Mouse (Mus musculus): ENCODE measurements around the gene Adgrl3. TPM values are rescaled to one million over a fixed set of nuclear protein-coding genes. Genes with fewer than 3 reads are reported as not detected.

The Adgrl3 gene
- polyA plus RNA-seq, 1 experiment from 2014 or later, result 8.5 TPM

- H3K9ac ChIP-seq (ENCODE audit: low read length), result no peak overlapping the region
- no peaks in the 10 kb centered on the region for H3K27me3 ChIP-seq (ENCODE audit: control insufficient read depth, insufficient read depth, low read length)
- no peak overlapping the region for H3K27ac ChIP-seq (replicated peaks in 1 of 2; ENCODE audit: control insufficient read depth in 1 of 2, insufficient read depth in 1 of 2, low read depth in 2 of 2, low read length in 2 of 2)
- H3K36me3 ChIP-seq (ENCODE audit: control insufficient read depth, insufficient read depth, low read length), result no peaks in the 10 kb centered on the region
- WGBS, result 83% methylated on average over 2 of the region's 2 CpGs
- H3K4me1 ChIP-seq (ENCODE audit: control insufficient read depth in 2 of 2, insufficient read depth in 2 of 2, low read length in 2 of 2), result no peaks in the 10 kb centered on the region
- ATAC-seq (ENCODE audit: insufficient number of reproducible peaks, insufficient read depth, low FRiP score, low read depth), result no peak
- H3K9me3 ChIP-seq (ENCODE audit: control insufficient read depth, low read length), result no peaks in the 10 kb centered on the region
- no peak overlapping the region for H3K4me2 ChIP-seq (ENCODE audit: low read length)
- H3K4me3 ChIP-seq (ENCODE audit: control insufficient read depth in 1 of 2, insufficient read depth in 1 of 2, low read depth in 1 of 2, low read length in 2 of 2), result no peak overlapping the region
Observed at GRCm38 (mm10) chr5:81060950-81061349, 41.0 kb downstream of the Adgrl3 start.

GRCm38 (mm10) chr5:81061386-81061785, 41.4 kb downstream of the Adgrl3 start:
- ATAC-seq (ENCODE audit: insufficient number of reproducible peaks, insufficient read depth, low FRiP score, low read depth), result no peak
- H3K4me2 ChIP-seq (ENCODE audit: low read length), result no peak overlapping the region
- no peaks in the 10 kb centered on the region for H3K36me3 ChIP-seq (ENCODE audit: control insufficient read depth, insufficient read depth, low read length)

DNA sequence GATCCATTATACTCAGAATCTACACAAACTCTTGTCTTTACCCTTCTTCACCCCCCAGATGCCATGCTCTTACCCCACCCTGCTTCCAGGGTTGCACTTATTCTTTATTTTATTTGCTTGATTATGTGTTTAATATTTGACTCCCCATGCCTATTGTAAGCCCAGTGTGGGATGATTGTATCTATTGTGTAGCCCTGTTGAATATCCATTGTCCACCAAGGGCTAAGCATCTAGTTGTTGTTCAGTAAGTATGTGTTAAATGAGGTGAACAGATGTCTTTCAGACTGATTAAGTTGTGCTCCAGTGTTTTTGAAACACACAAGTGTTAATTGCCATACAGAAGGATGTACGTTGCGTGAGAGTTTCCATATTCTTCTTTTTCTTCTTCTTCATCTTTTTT, 44.1 kb downstream of the Adgrl3 start:
- Histone ChIP-seq H3K9me3 (ENCODE audit: control insufficient read depth, low read length) (no peaks in the 10 kb centered on the region), H3K4me2 (ENCODE audit: low read length) (no peak overlapping the region), H3K4me3 (ENCODE audit: control insufficient read depth in 1 of 2, insufficient read depth in 1 of 2, low read depth in 1 of 2, low read length in 2 of 2) (no peak overlapping the region), H3K27me3 (ENCODE audit: control insufficient read depth, insufficient read depth, low read length) (no peaks in the 10 kb centered on the region), H3K36me3 (ENCODE audit: control insufficient read depth, insufficient read depth, low read length) (no peaks in the 10 kb centered on the region), H3K27ac (replicated peaks in 1 of 2; ENCODE audit: control insufficient read depth in 1 of 2, insufficient read depth in 1 of 2, low read depth in 2 of 2, low read length in 2 of 2) (no peak overlapping the region), H3K9ac (ENCODE audit: low read length) (no peak overlapping the region), H3K4me1 (ENCODE audit: control insufficient read depth in 2 of 2, insufficient read depth in 2 of 2, low read length in 2 of 2) (peaks cover 3 to 5% of the 10 kb centered on the region in 2 experiments; a peak in 2 of 4 replicates)
- no peak for ATAC-seq (ENCODE audit: insufficient number of reproducible peaks, insufficient read depth, low FRiP score, low read depth)
- WGBS, result 93% methylated on average over 2 of the region's 2 CpGs

More at GRCm38 (mm10) chr5:81061386-81061785, 41.4 kb downstream of the Adgrl3 start:
- Histone ChIP-seq H3K27me3 (ENCODE audit: control insufficient read depth, insufficient read depth, low read length) (no peaks in the 10 kb centered on the region), H3K9ac (ENCODE audit: low read length) (no peak overlapping the region), H3K4me1 (ENCODE audit: control insufficient read depth in 2 of 2, insufficient read depth in 2 of 2, low read length in 2 of 2) (no peaks in the 10 kb centered on the region), H3K9me3 (ENCODE audit: control insufficient read depth, low read length) (no peaks in the 10 kb centered on the region), H3K27ac (replicated peaks in 1 of 2; ENCODE audit: control insufficient read depth in 1 of 2, insufficient read depth in 1 of 2, low read depth in 2 of 2, low read length in 2 of 2) (no peak overlapping the region), H3K4me3 (ENCODE audit: control insufficient read depth in 1 of 2, insufficient read depth in 1 of 2, low read depth in 1 of 2, low read length in 2 of 2) (no peak overlapping the region)

DNA sequence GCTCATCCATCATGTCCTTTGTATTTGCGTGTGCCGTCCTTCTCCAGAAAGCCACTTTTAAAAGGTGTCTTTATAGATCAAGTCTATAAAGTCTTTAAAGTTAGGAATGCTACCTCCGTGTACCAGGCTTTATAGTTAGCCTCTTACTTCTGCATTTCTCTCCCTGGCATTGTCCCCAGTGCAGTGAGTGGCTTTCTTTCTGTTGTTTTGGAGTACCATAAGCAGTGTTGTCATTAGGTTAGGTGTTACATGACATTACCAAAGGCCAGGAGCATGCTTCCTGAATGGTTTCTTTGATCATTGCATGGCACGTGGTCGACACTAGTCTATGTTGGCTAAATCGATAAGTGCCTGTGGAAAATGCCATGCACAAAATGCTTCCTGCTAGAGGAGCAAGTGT, 48.2 kb downstream of the Adgrl3 start:
- no peaks in the 10 kb centered on the region for H3K27me3 ChIP-seq (ENCODE audit: control insufficient read depth, insufficient read depth, low read length)
- peak overlapping the region; percentile 28 for H3K4me2 ChIP-seq (ENCODE audit: low read length)
- no peaks in the 10 kb centered on the region for H3K36me3 ChIP-seq (ENCODE audit: control insufficient read depth, insufficient read depth, low read length)
- peak; percentile 43; the same call in 1 of the 2 replicates for ATAC-seq (ENCODE audit: insufficient number of reproducible peaks, insufficient read depth, low FRiP score, low read depth)
- 34% methylated on average over 6 of the region's 6 CpGs for WGBS
- H3K27ac ChIP-seq (replicated peaks in 1 of 2; ENCODE audit: control insufficient read depth in 1 of 2, insufficient read depth in 1 of 2, low read depth in 2 of 2, low read length in 2 of 2), result no peak overlapping the region
- no peak overlapping the region for H3K9ac ChIP-seq (ENCODE audit: low read length)
- H3K9me3 ChIP-seq (ENCODE audit: control insufficient read depth, low read length), result no peaks in the 10 kb centered on the region
- peaks cover 3 to 5% of the 10 kb centered on the region in 2 experiments; a peak in 2 of 4 replicates for H3K4me1 ChIP-seq (ENCODE audit: control insufficient read depth in 2 of 2, insufficient read depth in 2 of 2, low read length in 2 of 2)
- no peak overlapping the region for H3K4me3 ChIP-seq (ENCODE audit: control insufficient read depth in 1 of 2, insufficient read depth in 1 of 2, low read depth in 1 of 2, low read length in 2 of 2)

- 35% methylated on average over 4 of the region's 4 CpGs for WGBS
- H3K27ac ChIP-seq (replicated peaks in 1 of 2; ENCODE audit: control insufficient read depth in 1 of 2, insufficient read depth in 1 of 2, low read depth in 2 of 2, low read length in 2 of 2), result no peak overlapping the region
- no peak for ATAC-seq (ENCODE audit: insufficient number of reproducible peaks, insufficient read depth, low FRiP score, low read depth)
- peak overlapping the region; percentile 28 for H3K4me2 ChIP-seq (ENCODE audit: low read length)
- no peaks in the 10 kb centered on the region for H3K27me3 ChIP-seq (ENCODE audit: control insufficient read depth, insufficient read depth, low read length)
- H3K36me3 ChIP-seq (ENCODE audit: control insufficient read depth, insufficient read depth, low read length), result no peaks in the 10 kb centered on the region
- peaks cover 3 to 5% of the 10 kb centered on the region in 2 experiments; a peak in 2 of 4 replicates for H3K4me1 ChIP-seq (ENCODE audit: control insufficient read depth in 2 of 2, insufficient read depth in 2 of 2, low read length in 2 of 2)
- H3K9me3 ChIP-seq (ENCODE audit: control insufficient read depth, low read length), result no peaks in the 10 kb centered on the region
- H3K4me3 ChIP-seq (ENCODE audit: control insufficient read depth in 1 of 2, insufficient read depth in 1 of 2, low read depth in 1 of 2, low read length in 2 of 2), result no peak overlapping the region
- H3K9ac ChIP-seq (ENCODE audit: low read length), result no peak overlapping the region
Observed at GRCm38 (mm10) chr5:81068839-81069238, 48.9 kb downstream of the Adgrl3 start.

DNA sequence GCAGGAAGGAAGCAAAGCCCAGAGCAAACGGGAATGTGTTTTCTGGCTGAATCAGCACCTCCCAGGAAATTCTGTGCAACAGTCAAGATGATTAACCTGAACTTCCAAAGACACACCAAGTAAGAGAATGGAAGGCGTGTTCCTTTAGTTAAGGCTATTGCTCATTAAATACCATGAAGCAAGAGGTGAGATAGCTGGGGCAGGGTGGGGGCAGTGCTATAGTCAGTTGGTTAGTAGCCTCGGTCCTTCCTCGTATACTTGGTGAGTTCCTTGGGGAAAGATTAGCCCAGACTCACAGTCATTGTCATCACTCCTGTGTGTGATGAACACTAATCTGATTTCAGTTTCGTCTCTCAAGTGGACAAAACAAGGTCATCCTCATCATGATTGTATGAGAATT, 53.0 kb downstream of the Adgrl3 start:
- no peak overlapping the region for H3K9ac ChIP-seq (ENCODE audit: low read length)
- H3K4me1 ChIP-seq (ENCODE audit: control insufficient read depth in 2 of 2, insufficient read depth in 2 of 2, low read length in 2 of 2), result peaks cover 4 to 8% of the 10 kb centered on the region in 2 experiments; a peak in 2 of 4 replicates
- H3K27ac ChIP-seq (replicated peaks in 1 of 2; ENCODE audit: control insufficient read depth in 1 of 2, insufficient read depth in 1 of 2, low read depth in 2 of 2, low read length in 2 of 2), result no peak overlapping the region
- H3K4me3 ChIP-seq (ENCODE audit: control insufficient read depth in 1 of 2, insufficient read depth in 1 of 2, low read depth in 1 of 2, low read length in 2 of 2), result no peak overlapping the region
- H3K36me3 ChIP-seq (ENCODE audit: control insufficient read depth, insufficient read depth, low read length), result no peaks in the 10 kb centered on the region
- ATAC-seq (ENCODE audit: insufficient number of reproducible peaks, insufficient read depth, low FRiP score, low read depth), result no peak
- no peaks in the 10 kb centered on the region for H3K9me3 ChIP-seq (ENCODE audit: control insufficient read depth, low read length)
- 66% methylated on average over 5 of the region's 5 CpGs for WGBS
- H3K27me3 ChIP-seq (ENCODE audit: control insufficient read depth, insufficient read depth, low read length), result no peaks in the 10 kb centered on the region
- no peak overlapping the region for H3K4me2 ChIP-seq (ENCODE audit: low read length)

DNA sequence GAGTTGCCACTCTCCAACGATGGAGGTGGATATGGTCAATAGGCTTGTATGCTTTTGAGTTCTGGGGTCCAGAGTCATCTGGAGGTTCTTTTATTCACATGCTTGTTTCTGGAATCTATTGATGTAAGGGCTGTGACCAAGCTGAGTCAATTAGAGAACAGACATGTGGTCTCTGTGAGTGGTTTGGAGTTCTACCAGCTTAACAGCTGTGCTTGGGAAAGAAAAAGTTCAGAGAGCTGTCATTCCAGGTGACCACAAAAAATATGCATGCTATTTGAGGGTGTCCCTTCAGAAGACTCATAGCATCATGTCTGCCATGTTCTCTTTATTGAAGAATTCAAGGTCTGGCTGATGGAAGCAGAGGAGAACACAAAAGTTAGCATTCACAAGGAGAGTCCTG, 53.9 kb downstream of the Adgrl3 start:
- no peak overlapping the region for H3K27ac ChIP-seq (replicated peaks in 1 of 2; ENCODE audit: control insufficient read depth in 1 of 2, insufficient read depth in 1 of 2, low read depth in 2 of 2, low read length in 2 of 2)
- H3K36me3 ChIP-seq (ENCODE audit: control insufficient read depth, insufficient read depth, low read length), result no peaks in the 10 kb centered on the region
- H3K4me3 ChIP-seq (ENCODE audit: control insufficient read depth in 1 of 2, insufficient read depth in 1 of 2, low read depth in 1 of 2, low read length in 2 of 2), result no peak overlapping the region
- 89% methylated on average over 1 of the region's 1 CpGs for WGBS
- no peaks in the 10 kb centered on the region for H3K9me3 ChIP-seq (ENCODE audit: control insufficient read depth, low read length)
- peaks cover 3 to 5% of the 10 kb centered on the region in 2 experiments; a peak in 2 of 4 replicates for H3K4me1 ChIP-seq (ENCODE audit: control insufficient read depth in 2 of 2, insufficient read depth in 2 of 2, low read length in 2 of 2)
- no peak overlapping the region for H3K9ac ChIP-seq (ENCODE audit: low read length)
- H3K27me3 ChIP-seq (ENCODE audit: control insufficient read depth, insufficient read depth, low read length), result no peaks in the 10 kb centered on the region
- no peak overlapping the region for H3K4me2 ChIP-seq (ENCODE audit: low read length)
- ATAC-seq (ENCODE audit: insufficient number of reproducible peaks, insufficient read depth, low FRiP score, low read depth), result no peak

GRCm38 (mm10) chr5:81076377-81076776, 56.4 kb downstream of the Adgrl3 start:
- no peak overlapping the region for H3K4me3 ChIP-seq (ENCODE audit: control insufficient read depth in 1 of 2, insufficient read depth in 1 of 2, low read depth in 1 of 2, low read length in 2 of 2)
- no peaks in the 10 kb centered on the region for H3K36me3 ChIP-seq (ENCODE audit: control insufficient read depth, insufficient read depth, low read length)
- H3K9ac ChIP-seq (ENCODE audit: low read length), result no peak overlapping the region
- WGBS, result 79% methylated on average over 5 of the region's 5 CpGs
- H3K27me3 ChIP-seq (ENCODE audit: control insufficient read depth, insufficient read depth, low read length), result no peaks in the 10 kb centered on the region
- H3K4me1 ChIP-seq (ENCODE audit: control insufficient read depth in 2 of 2, insufficient read depth in 2 of 2, low read length in 2 of 2), result peaks cover 2 to 5% of the 10 kb centered on the region in 2 experiments; a peak in 2 of 4 replicates
- H3K27ac ChIP-seq (replicated peaks in 1 of 2; ENCODE audit: control insufficient read depth in 1 of 2, insufficient read depth in 1 of 2, low read depth in 2 of 2, low read length in 2 of 2), result no peak overlapping the region
- ATAC-seq (ENCODE audit: insufficient number of reproducible peaks, insufficient read depth, low FRiP score, low read depth), result no peak
- H3K9me3 ChIP-seq (ENCODE audit: control insufficient read depth, low read length), result no peaks in the 10 kb centered on the region
- no peak overlapping the region for H3K4me2 ChIP-seq (ENCODE audit: low read length)
